Mouse (Mus musculus) natural killer cell, adult 2 months (primary cell): ENCODE measurements around the gene Tenm3.
"Not testable (repeated sequence)": the region's sequence is repeated elsewhere in the genome, so short reads cannot be mapped to it uniquely, and the experiment has no call there.

Source experiments
- DNase-seq, 2 experiments: peaks; one replicate each; pipeline ENCODE4 v3.0.0; 2022; ENCODE audit warnings: low spot score in 2 of 2

The Tenm3 gene

GRCm38 (mm10) chr8:48206922-48207321, 636.8 kb downstream of the Tenm3 start:
- no peak for DNase-seq

- DNase-seq, result no peak
These were observed 638.9 kb downstream of the Tenm3 start for GRCm38 (mm10) chr8:48204838-48205345.

DNA sequence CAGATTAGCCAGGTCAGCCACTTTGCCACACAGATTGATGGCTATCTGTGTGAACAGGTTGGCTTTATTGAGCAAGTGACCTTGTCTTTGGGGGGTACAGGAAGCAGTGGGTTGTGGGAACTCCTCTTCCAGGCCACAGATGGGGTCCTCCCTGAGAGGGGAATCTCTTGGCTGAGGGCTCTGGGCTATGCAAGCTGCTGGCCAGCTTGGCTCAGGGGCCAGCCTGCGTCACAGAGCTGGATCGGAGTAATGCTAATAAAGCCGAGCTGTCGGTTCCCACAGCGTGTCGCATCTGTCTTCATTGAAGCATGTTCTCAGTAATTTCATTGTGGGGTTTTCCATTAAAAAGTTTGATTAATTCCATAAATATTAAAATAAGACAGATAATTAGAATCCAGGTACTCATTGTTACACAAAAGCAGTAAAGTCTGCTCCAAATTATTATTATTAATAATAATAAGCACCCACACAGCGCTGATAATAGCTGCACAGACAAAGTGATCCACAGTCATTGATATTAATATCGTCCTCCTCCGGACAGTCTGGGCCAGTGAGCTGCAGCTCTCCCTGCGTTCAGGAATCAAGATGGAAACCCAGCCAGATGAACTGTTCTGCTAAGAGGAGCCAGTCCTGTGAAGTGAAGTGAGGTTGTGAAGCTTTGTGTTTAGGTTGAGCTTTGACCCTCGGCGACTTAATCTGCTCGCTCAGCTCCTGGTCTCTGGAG, 639.5 kb downstream of the Tenm3 start:
- DNase-seq, result no peak

DNA sequence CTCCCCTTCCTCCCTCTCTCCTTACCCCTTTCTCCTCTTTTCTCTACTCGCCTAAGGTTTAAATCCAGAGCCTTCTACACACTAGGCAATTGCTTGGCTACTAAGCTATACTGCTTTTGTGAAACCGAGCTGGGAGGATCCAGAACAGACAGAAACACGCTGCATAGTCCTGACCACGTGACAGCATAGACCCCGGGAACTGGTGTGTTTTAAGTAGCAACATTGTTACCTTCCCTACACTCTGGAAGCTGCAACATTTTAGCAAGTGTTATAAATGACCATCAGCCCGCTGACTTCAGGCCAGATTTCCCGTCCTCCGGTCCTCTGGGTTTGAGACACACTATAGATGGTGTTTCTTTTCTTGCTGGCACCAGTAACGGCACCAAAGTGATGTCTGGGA, 640.1 kb downstream of the Tenm3 start:
- DNase-seq, result no peak

- no peak for DNase-seq
These were observed 640.6 kb downstream of the Tenm3 start for GRCm38 (mm10) chr8:48203161-48203560.

DNA sequence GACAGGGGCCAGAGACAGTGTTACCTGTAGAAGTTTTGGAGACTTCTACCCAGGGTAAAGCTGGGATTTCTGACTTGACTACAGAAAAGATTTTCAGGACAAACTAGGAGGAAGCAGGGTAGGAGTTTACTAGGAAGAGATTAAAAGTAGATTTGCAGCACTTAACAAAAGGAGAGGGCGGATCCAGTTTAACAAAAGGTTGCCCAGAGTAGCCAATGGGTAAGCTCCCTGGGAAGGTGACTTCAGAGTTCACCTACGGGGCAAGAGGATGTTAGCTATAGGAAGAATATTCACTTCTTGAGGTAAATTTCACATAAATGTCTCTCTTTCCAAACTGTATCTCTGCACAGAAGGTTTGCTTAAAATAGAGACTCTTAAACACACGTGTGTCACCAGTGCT, 641.1 kb downstream of the Tenm3 start:
- no peak for DNase-seq

GRCm38 (mm10) chr8:48199171-48199570, 644.6 kb downstream of the Tenm3 start:
- DNase-seq, result no peak

GRCm38 (mm10) chr8:48195971-48196370, 647.8 kb downstream of the Tenm3 start:
- no peak for DNase-seq

- no peak for DNase-seq
These were observed 655.2 kb downstream of the Tenm3 start for GRCm38 (mm10) chr8:48188586-48188985.

GRCm38 (mm10) chr8:48183758-48184157, 660.0 kb downstream of the Tenm3 start:
- DNase-seq, result no peak

DNA sequence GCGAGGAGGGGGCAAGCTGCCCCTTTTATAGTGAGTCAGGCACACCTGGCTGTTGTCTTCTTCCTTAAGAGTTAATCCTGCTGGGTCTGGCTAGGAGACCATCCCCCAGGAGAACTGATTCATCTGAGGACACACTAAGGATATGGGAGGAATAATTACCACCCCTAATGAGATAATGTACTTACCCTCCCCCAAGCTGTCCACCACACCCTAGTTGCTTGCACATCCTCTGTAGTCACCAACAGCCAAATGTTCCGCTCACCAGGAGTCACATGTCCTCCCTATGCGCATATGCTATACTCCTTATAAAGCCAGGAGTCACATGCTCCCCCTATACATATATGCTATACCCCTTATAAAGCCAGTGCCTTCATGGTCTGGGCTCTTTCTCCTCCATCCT, 662.8 kb downstream of the Tenm3 start:
- DNase-seq, result no peak

GRCm38 (mm10) chr8:48180146-48180545, 663.6 kb downstream of the Tenm3 start:
- DNase-seq, result not testable (repeated sequence)

DNA sequence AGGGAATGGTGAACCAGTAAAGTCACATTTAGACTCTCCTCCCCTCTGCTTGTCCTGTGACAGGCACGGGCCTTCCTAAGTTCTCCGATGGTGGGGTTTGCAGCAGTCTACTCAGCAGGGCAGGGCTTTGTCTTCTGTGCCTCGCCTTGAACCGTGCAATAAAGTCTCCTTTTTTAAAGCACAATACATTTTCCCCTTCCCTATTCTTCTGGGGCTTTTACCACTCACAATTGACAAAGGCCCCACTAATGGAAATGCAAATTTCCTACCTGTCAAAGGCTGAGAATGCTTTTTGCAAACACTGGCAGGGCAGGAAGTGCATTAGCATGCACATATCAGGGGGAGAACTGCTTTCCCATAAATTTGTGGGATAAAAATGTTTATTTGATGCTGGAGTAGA, 664.8 kb downstream of the Tenm3 start:
- DNase-seq, result no peak

GRCm38 (mm10) chr8:48177876-48178275, 665.9 kb downstream of the Tenm3 start:
- DNase-seq, result no peak
